In genomic region chr9:119339106-119339505, GRCm38 (mm10) we compare ENCODE assay signal across 9 mouse cellular contexts. TPM values are rescaled to one million over a fixed set of nuclear protein-coding genes. Genes with fewer than 3 reads are reported as not detected.
DNase-seq lines count a peak whose midpoint lies in the region; ATAC-seq and TF ChIP-seq lines count a peak whose summit lies in the region.
"Had no signal": no experiment of that assay in that cellular context is flagged by ENCODE, and none has a peak within 500 bp of the region (broad histone marks: within the 10 kb centered on the region; RNA-seq: fewer than 3 reads in every experiment).

No protein-coding gene starts in this region.

- H3K36me3 ChIP-seq in heart, embryonic 15.5 days, result peaks cover 14% of the 10 kb centered on the region
- no peaks in the 10 kb centered on the region for H3K36me3 ChIP-seq in ES-Bruce4 (ENCODE audit: control insufficient read depth, insufficient read depth, low read length, poor library complexity, severe bottlenecking)
- peaks cover 4% of the 10 kb centered on the region for H3K36me3 ChIP-seq in forebrain, embryonic 15.5 days
- peaks cover 23% of the 10 kb centered on the region; the same call in 1 of the 2 replicates for H3K36me3 ChIP-seq in liver, postnatal 0 days (replicated peaks; ENCODE audit: insufficient read depth, low read length)

- H3K4me2 ChIP-seq in heart, embryonic 15.5 days, result peak overlapping the region; percentile 94
- peak overlapping the region; percentile 75 for H3K4me2 ChIP-seq in forebrain, embryonic 15.5 days (replicated peaks)
- peak overlapping the region; percentile 94 for H3K4me2 ChIP-seq in liver, postnatal 0 days (ENCODE audit: low read depth, low read length)

- no peaks in the 10 kb centered on the region for H3K9me3 ChIP-seq in heart, embryonic 15.5 days (replicated peaks)
- no peaks in the 10 kb centered on the region for H3K9me3 ChIP-seq in ES-Bruce4 (replicated peaks; ENCODE audit: control insufficient read depth, insufficient read depth, low read length, poor library complexity, severe bottlenecking)
- H3K9me3 ChIP-seq in forebrain, embryonic 15.5 days, result no peaks in the 10 kb centered on the region
- H3K9me3 ChIP-seq in liver, postnatal 0 days (ENCODE audit: low read length), result no peaks in the 10 kb centered on the region

- no peak for ATAC-seq in heart, embryonic 15.5 days (replicated peaks; ENCODE audit: insufficient number of reproducible peaks, insufficient read depth, low FRiP score, low read depth)
- no peak for ATAC-seq in forebrain, embryonic 15.5 days (replicated peaks)
- ATAC-seq in liver, postnatal 0 days, result no peak
- no peak for ATAC-seq in megakaryocyte-erythroid progenitor cell, adult 5-6 weeks (replicated peaks; ENCODE audit: low FRiP score, low TSS enrichment, poor library complexity, severe bottlenecking)

- no peaks in the 10 kb centered on the region for H3K27me3 ChIP-seq in heart, embryonic 15.5 days
- H3K27me3 ChIP-seq in ES-Bruce4 (ENCODE audit: control insufficient read depth, insufficient read depth, low read length, poor library complexity, severe bottlenecking), result no peaks in the 10 kb centered on the region
- H3K27me3 ChIP-seq in forebrain, embryonic 15.5 days, result no peaks in the 10 kb centered on the region
- no peaks in the 10 kb centered on the region for H3K27me3 ChIP-seq in liver, postnatal 0 days (ENCODE audit: insufficient read depth, low read length)

- DNase-seq in heart, adult 18-20 months, result no peak
- DNase-seq in liver, postnatal 0 days, result no peak
- DNase-seq in ovary, postnatal 10 days (ENCODE audit: low spot score), result no peak
- no peak for DNase-seq in layer of hippocampus, postnatal 10 days (ENCODE audit: low spot score in 2 of 2)

- TF ChIP-seq CTCF in ES-Bruce4 (IDR thresholded peaks at IDR 0.05; ENCODE audit: low read depth, low read length), result no peak
- no peak for TF ChIP-seq CTCF in liver, postnatal 0 days (IDR thresholded peaks at IDR 0.05; ENCODE audit: low read depth)

- peaks cover 32% of the 10 kb centered on the region for H3K4me1 ChIP-seq in heart, embryonic 15.5 days (replicated peaks)
- peaks cover 3% of the 10 kb centered on the region for H3K4me1 ChIP-seq in ES-Bruce4 (ENCODE audit: control insufficient read depth, insufficient read depth, low read length)
- H3K4me1 ChIP-seq in forebrain, embryonic 15.5 days, result peaks cover 29% of the 10 kb centered on the region
- peaks cover 39% of the 10 kb centered on the region for H3K4me1 ChIP-seq in liver, postnatal 0 days (ENCODE audit: insufficient read depth)

- peak overlapping the region; percentile 75 for H3K9ac ChIP-seq in heart, embryonic 15.5 days
- H3K9ac ChIP-seq in ES-Bruce4 (ENCODE audit: low read depth, poor library complexity, severe bottlenecking), result peak overlapping the region; percentile 56
- no peak overlapping the region for H3K9ac ChIP-seq in forebrain, embryonic 15.5 days (replicated peaks)
- peak overlapping the region; percentile 92 for H3K9ac ChIP-seq in liver, postnatal 0 days (replicated peaks)

- peak overlapping the region; percentile 84 for H3K4me3 ChIP-seq in heart, embryonic 15.5 days
- peak overlapping the region; percentile 61 for H3K4me3 ChIP-seq in ES-Bruce4 (ENCODE audit: low read depth, low read length)
- H3K4me3 ChIP-seq in forebrain, embryonic 15.5 days, result peak overlapping the region; percentile 82; the same call in 1 of the 2 replicates
- peak overlapping the region; percentile 90 for H3K4me3 ChIP-seq in liver, postnatal 0 days (ENCODE audit: low read depth, low read length)

- no peak for TF ChIP-seq EP300 in ES-Bruce4 (IDR thresholded peaks at IDR 0.05; ENCODE audit: insufficient read depth, low read depth, low read length)
- no peak for TF ChIP-seq EP300 in liver, postnatal 0 days (IDR thresholded peaks at IDR 0.05; ENCODE audit: low read depth)

- no peak for TF ChIP-seq POLR2A in ES-Bruce4 (IDR thresholded peaks at IDR 0.05; ENCODE audit: insufficient read depth, low read length)

- WGBS in heart, embryonic 15.5 days, result 44% methylated on average over 7 of the region's 7 CpGs
- WGBS in forebrain, embryonic 15.5 days, result 63% methylated on average over 7 of the region's 7 CpGs
- 46% methylated on average over 7 of the region's 7 CpGs for WGBS in liver, postnatal 0 days (ENCODE audit: insufficient replicate concordance)

- no peak overlapping the region for H3K27ac ChIP-seq in heart, embryonic 15.5 days
- H3K27ac ChIP-seq in ES-Bruce4 (ENCODE audit: insufficient read depth, low read length), result no peak overlapping the region
- H3K27ac ChIP-seq in forebrain, embryonic 15.5 days (replicated peaks), result no peak overlapping the region
- H3K27ac ChIP-seq in liver, postnatal 0 days (ENCODE audit: low read depth), result peak overlapping the region; percentile 97; the same call in 1 of the 2 replicates

RNA-seq across cellular contexts. Expression of gene Acaa1a, which starts 0.4 kb away (rescaled TPM):
- 81.5 and 100 TPM in 2 replicates for polyA plus RNA-seq in heart, embryonic 15.5 days (2015; fragmentation: Nextera tagmentation; extraction: Ambion mirVana)
- total RNA-seq in heart, adult 18-20 months (2021), result 10 to 100 TPM; 77.1 to 85.3 TPM
- 20.7 and 23.9 TPM in 2 replicates for polyA plus RNA-seq in ES-Bruce4 (2011; ENCODE audit: insufficient read depth, insufficient read length, low read depth, missing spikeins)
- 105 and 111 TPM in 2 replicates for polyA plus RNA-seq in forebrain, embryonic 15.5 days (2015; fragmentation: Nextera tagmentation; extraction: Ambion mirVana)
- 132 and 141 TPM in 2 replicates for polyA plus RNA-seq in liver, postnatal 0 days (2015; fragmentation: Nextera tagmentation; extraction: Ambion mirVana)
- total RNA-seq in megakaryocyte-erythroid progenitor cell, adult 5-6 weeks (2014; fragmentation: Nextera tagmentation), result 21.2 and 53.2 TPM in 2 replicates
- total RNA-seq in megakaryocyte-erythroid progenitor cell, adult 5-6 weeks (2017), result 8.3 and 30.1 TPM in 2 replicates
- 10 to 100 TPM; 66.2 to 79.4 TPM for total RNA-seq in layer of hippocampus, postnatal 10 days (2021)

RNA-seq across cellular contexts. Expression of gene Myd88, which starts 2.1 kb away (rescaled TPM):
- polyA plus RNA-seq in heart, embryonic 15.5 days (2015; fragmentation: Nextera tagmentation; extraction: Ambion mirVana), result 14.9 and 20.0 TPM in 2 replicates
- 10 to 100 TPM; 12.9 to 13.9 TPM for total RNA-seq in heart, adult 18-20 months (2021)
- polyA plus RNA-seq in ES-Bruce4 (2011; ENCODE audit: insufficient read depth, insufficient read length, low read depth, missing spikeins), result 6.2 and 7.0 TPM in 2 replicates
- polyA plus RNA-seq in forebrain, embryonic 15.5 days (2015; fragmentation: Nextera tagmentation; extraction: Ambion mirVana), result 4.7 and 4.8 TPM in 2 replicates
- polyA plus RNA-seq in liver, postnatal 0 days (2015; fragmentation: Nextera tagmentation; extraction: Ambion mirVana), result 15.6 and 16.7 TPM in 2 replicates
- 19.9 and 21.1 TPM in 2 replicates for total RNA-seq in megakaryocyte-erythroid progenitor cell, adult 5-6 weeks (2014; fragmentation: Nextera tagmentation)
- 16.2 and 18.8 TPM in 2 replicates for total RNA-seq in megakaryocyte-erythroid progenitor cell, adult 5-6 weeks (2017)
- total RNA-seq in layer of hippocampus, postnatal 10 days (2021), result 1 to 10 TPM; 5.2 to 5.9 TPM

RNA-seq across cellular contexts. Expression of gene Oxsr1, which starts 16.9 kb away (rescaled TPM):
- 6.7 and 8.6 TPM in 2 replicates for polyA plus RNA-seq in heart, embryonic 15.5 days (2015; fragmentation: Nextera tagmentation; extraction: Ambion mirVana)
- 10 to 100 TPM; 51.0 to 52.6 TPM for total RNA-seq in heart, adult 18-20 months (2021)
- polyA plus RNA-seq in ES-Bruce4 (2011; ENCODE audit: insufficient read depth, insufficient read length, low read depth, missing spikeins), result 85.3 and 86.3 TPM in 2 replicates
- 13.8 and 14.1 TPM in 2 replicates for polyA plus RNA-seq in forebrain, embryonic 15.5 days (2015; fragmentation: Nextera tagmentation; extraction: Ambion mirVana)
- polyA plus RNA-seq in liver, postnatal 0 days (2015; fragmentation: Nextera tagmentation; extraction: Ambion mirVana), result 3.8 and 4.1 TPM in 2 replicates
- 32.6 and 33.0 TPM in 2 replicates for total RNA-seq in megakaryocyte-erythroid progenitor cell, adult 5-6 weeks (2014; fragmentation: Nextera tagmentation)
- 50.4 and 55.4 TPM in 2 replicates for total RNA-seq in megakaryocyte-erythroid progenitor cell, adult 5-6 weeks (2017)
- 10 to 100 TPM; 37.1 to 41.5 TPM for total RNA-seq in layer of hippocampus, postnatal 10 days (2021)

RNA-seq across cellular contexts. Expression of gene Xylb, which starts 18.1 kb away (rescaled TPM):
- polyA plus RNA-seq in heart, embryonic 15.5 days (2015; fragmentation: Nextera tagmentation; extraction: Ambion mirVana), result 1.1 and 2.6 TPM in 2 replicates
- total RNA-seq in heart, adult 18-20 months (2021), result under 1 TPM; 0.26 to 0.30 TPM
- polyA plus RNA-seq in ES-Bruce4 (2011; ENCODE audit: insufficient read depth, insufficient read length, low read depth, missing spikeins), result 7.8 and 7.9 TPM in 2 replicates
- 3.3 and 3.4 TPM in 2 replicates for polyA plus RNA-seq in forebrain, embryonic 15.5 days (2015; fragmentation: Nextera tagmentation; extraction: Ambion mirVana)
- 8.2 and 9.2 TPM in 2 replicates for polyA plus RNA-seq in liver, postnatal 0 days (2015; fragmentation: Nextera tagmentation; extraction: Ambion mirVana)
- total RNA-seq in megakaryocyte-erythroid progenitor cell, adult 5-6 weeks (2014; fragmentation: Nextera tagmentation), result 5.4 and 5.7 TPM in 2 replicates
- total RNA-seq in megakaryocyte-erythroid progenitor cell, adult 5-6 weeks (2017), result 4.3 and 4.8 TPM in 2 replicates
- total RNA-seq in layer of hippocampus, postnatal 10 days (2021), result 1 to 10 TPM; 4.4 to 4.8 TPM

RNA-seq across cellular contexts. Expression of gene Slc22a14, which starts 26.2 kb away (rescaled TPM):
- 0.11 and 0.25 TPM in 2 replicates for polyA plus RNA-seq in heart, embryonic 15.5 days (2015; fragmentation: Nextera tagmentation; extraction: Ambion mirVana)
- total RNA-seq in heart, adult 18-20 months (2021), result not detected
- not detected in 2 replicates for polyA plus RNA-seq in ES-Bruce4 (2011; ENCODE audit: insufficient read depth, insufficient read length, low read depth, missing spikeins)
- polyA plus RNA-seq in forebrain, embryonic 15.5 days (2015; fragmentation: Nextera tagmentation; extraction: Ambion mirVana), result 0.08 TPM in 1 of 2 replicates, not detected in the other
- not detected in 2 replicates for polyA plus RNA-seq in liver, postnatal 0 days (2015; fragmentation: Nextera tagmentation; extraction: Ambion mirVana)
- total RNA-seq in megakaryocyte-erythroid progenitor cell, adult 5-6 weeks (2014; fragmentation: Nextera tagmentation), result not detected in 2 replicates
- not detected in 2 replicates for total RNA-seq in megakaryocyte-erythroid progenitor cell, adult 5-6 weeks (2017)
- not detected for total RNA-seq in layer of hippocampus, postnatal 10 days (2021)
- total RNA-seq: neutrophil, adult 5-6 weeks had no signal
